13 mouse cellular contexts compared by ENCODE assay signal in genomic region chr16:44962777-44963176, GRCm38 (mm10). TPM values are rescaled to one million over a fixed set of nuclear protein-coding genes. Genes with fewer than 3 reads are reported as not detected.
A peak's percentile ranks its signal among the peaks of the same experiment; 100 is the strongest.
DNase-seq lines count a peak whose midpoint lies in the region; ATAC-seq and TF ChIP-seq lines count a peak whose summit lies in the region.
"Had no signal": no experiment of that assay in that cellular context is flagged by ENCODE, and none has a peak within 500 bp of the region (broad histone marks: within the 10 kb centered on the region; RNA-seq: fewer than 3 reads in every experiment).

No protein-coding gene starts in this region.

- 15% methylated on average over 2 of the region's 2 CpGs for WGBS in heart, adult 2 months
- 42% methylated on average over 2 of the region's 2 CpGs for WGBS in heart, embryonic 14.5 days
- WGBS in neural tube, embryonic 15.5 days = 75% methylated on average over 2 of the region's 2 CpGs

- no peak for TF ChIP-seq EP300 in heart, adult 2 months (IDR thresholded peaks at IDR 0.05; ENCODE audit: insufficient read depth, low read depth, low read length)
- peak; percentile 97 for TF ChIP-seq EP300 in CH12.LX (IDR thresholded peaks at IDR 0.05; ENCODE audit: low read length)

- in situ Hi-C loops in CH12.LX (cut with MboI; ENCODE audit: low pct_ligation_motif_present, low pct_unique_long_range_greater_than_20kb, low sequenced_read_pairs) = loop anchor here (5.0 to 10.0 kb wide), 2 partner anchors 52 to 130 kb away; partner anchors contain the start of gene Ccdc80

- H3K27me3 ChIP-seq in heart, adult 2 months (ENCODE audit: control insufficient read depth, insufficient read depth, low read length) = no peaks in the 10 kb centered on the region
- no peaks in the 10 kb centered on the region for H3K27me3 ChIP-seq in CH12.LX (replicated peaks)
- no peaks in the 10 kb centered on the region for H3K27me3 ChIP-seq in heart, embryonic 14.5 days (ENCODE audit: control insufficient read depth, insufficient read depth, low read length)
- no peaks in the 10 kb centered on the region for H3K27me3 ChIP-seq in neural tube, embryonic 15.5 days (replicated peaks)

- DNase-seq in heart, adult 2 months = peak in 1 of 2 experiments; percentile 21
- DNase-seq in heart, postnatal 4 days = no peak
- peak; percentile 97 for DNase-seq in CH12.LX (ENCODE audit: extremely low read depth)
- DNase-seq in ovary, adult 18-20 months (ENCODE audit: low spot score) = no peak
- DNase-seq in right cerebral cortex, postnatal 25 days = no peak
- DNase-seq: adrenal gland, postnatal 25 days; midbrain, embryonic 14.5 days; right cerebral cortex, postnatal 14 days had no signal

- peak overlapping the region; percentile 52 for H3K4me2 ChIP-seq in CH12.LX (ENCODE audit: insufficient read depth, low read depth, poor library complexity, severe bottlenecking)
- H3K4me2 ChIP-seq in heart, embryonic 14.5 days (ENCODE audit: low read length) = no peak overlapping the region
- H3K4me2 ChIP-seq in neural tube, embryonic 15.5 days = no peak overlapping the region

- H3K79me2 ChIP-seq in heart, adult 2 months (replicated peaks; ENCODE audit: control insufficient read depth, insufficient read depth, low read length) = no peaks in the 10 kb centered on the region
- peaks cover 3% of the 10 kb centered on the region; the same call in 1 of the 2 replicates for H3K79me2 ChIP-seq in CH12.LX (replicated peaks; ENCODE audit: control insufficient read depth, extremely low read depth, insufficient read depth, poor library complexity, severe bottlenecking)

- dilution Hi-C loops in CH12.LX (cut with MboI; ENCODE audit: extremely low pct_ligation_motif_present, extremely low pct_unique_long_range_greater_than_20kb, low sequenced_read_pairs) = no loop called here

- intact Hi-C loops in heart, adult 2 months (cut with DNase I) = loop anchor here (5.0 kb wide), 1 partner anchor 130 kb away; the partner anchor contains the start of gene Ccdc80

- no peak; the same call in 1 of the 2 replicates for TF ChIP-seq RAD21 in CH12.LX (IDR thresholded peaks at IDR 0.05; ENCODE audit: low read depth, low read length)

- H3K4me3 ChIP-seq in heart, adult 2 months = no peak overlapping the region
- H3K4me3 ChIP-seq in CH12.LX (replicated peaks in 1 of 3; ENCODE audit: low read depth in 2 of 3, low read length in 2 of 3, poor library complexity in 1 of 3) = no peak overlapping the region
- H3K4me3 ChIP-seq in heart, embryonic 14.5 days (ENCODE audit: control insufficient read depth in 1 of 2, insufficient read depth in 1 of 2, low read depth in 1 of 2, low read length in 2 of 2) = no peak overlapping the region
- H3K4me3 ChIP-seq in neural tube, embryonic 15.5 days (replicated peaks) = no peak overlapping the region
- H3K4me3 ChIP-seq: left cerebral cortex, adult 2 months had no signal

- no peak overlapping the region for H3K9ac ChIP-seq in heart, adult 2 months (ENCODE audit: low read depth, low read length)
- peak overlapping the region; percentile 54 for H3K9ac ChIP-seq in CH12.LX (ENCODE audit: insufficient read depth, low read depth)
- H3K9ac ChIP-seq in heart, embryonic 14.5 days (ENCODE audit: low read length) = no peak overlapping the region
- H3K9ac ChIP-seq in neural tube, embryonic 15.5 days (replicated peaks) = no peak overlapping the region

- peaks cover 4% of the 10 kb centered on the region for H3K4me1 ChIP-seq in heart, adult 2 months (ENCODE audit: control insufficient read depth, insufficient read depth, low read length)
- peaks cover 21 to 61% of the 10 kb centered on the region in 2 experiments for H3K4me1 ChIP-seq in CH12.LX (ENCODE audit: control insufficient read depth in 1 of 2, insufficient read depth in 2 of 2)
- 0 out of 4 replicates have a peak, but pooled peaks cover 0 to 2% of the 10 kb centered on the region in 2 experiments for H3K4me1 ChIP-seq in heart, embryonic 14.5 days (ENCODE audit: control insufficient read depth in 2 of 2, insufficient read depth in 2 of 2, low read length in 2 of 2)
- H3K4me1 ChIP-seq in neural tube, embryonic 15.5 days = no peaks in the 10 kb centered on the region

- no peak for TF ChIP-seq CTCF in heart, adult 2 months (IDR thresholded peaks at IDR 0.05)
- no peak; a peak in 1 of 4 replicates for TF ChIP-seq CTCF in CH12.LX (conservative IDR thresholded peaks at IDR 0.05 in 1 of 2, IDR thresholded peaks at IDR 0.05 in 1 of 2; ENCODE audit: low read depth in 2 of 2, low read length in 2 of 2)

- no peaks in the 10 kb centered on the region for H3K9me3 ChIP-seq in CH12.LX (replicated peaks; ENCODE audit: low read length)
- no peaks in the 10 kb centered on the region for H3K9me3 ChIP-seq in heart, embryonic 14.5 days (ENCODE audit: control insufficient read depth, low read length)
- H3K9me3 ChIP-seq in neural tube, embryonic 15.5 days (replicated peaks) = no peaks in the 10 kb centered on the region

- peak overlapping the region; percentile 2 for H3K27ac ChIP-seq in heart, adult 2 months
- peak overlapping the region; percentile 85 for H3K27ac ChIP-seq in CH12.LX (ENCODE audit: insufficient read depth, low read depth)
- peak overlapping the region; percentile 37 to 57; a peak in 2 of 4 replicates for H3K27ac ChIP-seq in heart, embryonic 14.5 days (replicated peaks in 1 of 2; ENCODE audit: control insufficient read depth in 1 of 2, insufficient read depth in 1 of 2, low read depth in 2 of 2, low read length in 2 of 2)
- no peak overlapping the region for H3K27ac ChIP-seq in neural tube, embryonic 15.5 days (replicated peaks)
- H3K27ac ChIP-seq: left cerebral cortex, adult 2 months had no signal

- H3K36me3 ChIP-seq in heart, adult 2 months (ENCODE audit: control insufficient read depth, insufficient read depth, low read length) = no peaks in the 10 kb centered on the region
- no peaks in the 10 kb centered on the region for H3K36me3 ChIP-seq in CH12.LX (replicated peaks in 1 of 2; ENCODE audit: control insufficient read depth in 1 of 2, insufficient read depth in 1 of 2, low read length in 1 of 2)
- no peaks in the 10 kb centered on the region for H3K36me3 ChIP-seq in heart, embryonic 14.5 days (ENCODE audit: control insufficient read depth, insufficient read depth, low read length)
- no peaks in the 10 kb centered on the region for H3K36me3 ChIP-seq in neural tube, embryonic 15.5 days

- ATAC-seq in heart, embryonic 14.5 days (ENCODE audit: insufficient number of reproducible peaks, insufficient read depth, low FRiP score, low read depth) = no peak
- ATAC-seq in megakaryocyte, adult 5-6 weeks (ENCODE audit: poor library complexity, severe bottlenecking) = peak; percentile 91
- no peak for ATAC-seq in neural tube, embryonic 15.5 days (ENCODE audit: low FRiP score)

- no peak for TF ChIP-seq POLR2A in heart, adult 2 months (IDR thresholded peaks at IDR 0.05; ENCODE audit: insufficient read depth, low read depth, low read length)
- TF ChIP-seq POLR2A in CH12.LX (IDR thresholded peaks at IDR 0.05; ENCODE audit: low read depth, low read length) = no peak

TF ChIP-seq in CH12.LX, 34 proteins besides CTCF, POLR2A, EP300 and RAD21 (continues in another document):
- peak; percentile 99 for TF ChIP-seq MEF2A (IDR thresholded peaks at IDR 0.05; ENCODE audit: borderline replicate concordance, low read depth, low read length)
- peak; percentile 69; the same call in 1 of the 2 replicates for TF ChIP-seq MAX (IDR thresholded peaks at IDR 0.05; ENCODE audit: low read length)
- TF ChIP-seq TBP (conservative IDR thresholded peaks at IDR 0.05; ENCODE audit: low read depth, low read length) = no peak; the same call in 1 of the 2 replicates
- TF ChIP-seq MAFK (IDR thresholded peaks at IDR 0.05; ENCODE audit: insufficient replicate concordance, low read length) = peak; percentile 73; the same call in 1 of the 2 replicates
- peak; percentile 77; the same call in 1 of the 2 replicates for TF ChIP-seq MAZ (IDR thresholded peaks at IDR 0.05; ENCODE audit: low read depth, low read length)
- TF ChIP-seq USF2 (conservative IDR thresholded peaks at IDR 0.05; ENCODE audit: low read depth, low read length) = no peak
- peak; percentile 91 for TF ChIP-seq TCF12 (IDR thresholded peaks at IDR 0.05; ENCODE audit: low read depth, low read length)
- TF ChIP-seq IRF4 (IDR thresholded peaks at IDR 0.05; ENCODE audit: low read depth, low read length) = peak; percentile 94
- no peak; the same call in 1 of the 2 replicates for TF ChIP-seq USF1 (IDR thresholded peaks at IDR 0.05; ENCODE audit: low read depth, low read length)
- peak; percentile 66 for TF ChIP-seq ELF1 (IDR thresholded peaks at IDR 0.05; ENCODE audit: low read depth, low read length)
- no peak for TF ChIP-seq CHD1 (IDR thresholded peaks at IDR 0.05; ENCODE audit: low read depth, low read length)
- no peak for TF ChIP-seq MXI1 (IDR thresholded peaks at IDR 0.05; ENCODE audit: low read depth, low read length)
- no peak; the same call in 1 of the 2 replicates for TF ChIP-seq ZC3H11A (IDR thresholded peaks at IDR 0.05; ENCODE audit: low read depth, low read length)
- peak; percentile 89 for TF ChIP-seq JUND (conservative IDR thresholded peaks at IDR 0.05; ENCODE audit: low read depth, low read length)
- no peak; the same call in 1 of the 2 replicates for TF ChIP-seq NELFE (IDR thresholded peaks at IDR 0.05; ENCODE audit: low read depth, low read length)
- TF ChIP-seq SMC3 (IDR thresholded peaks at IDR 0.05; ENCODE audit: low read depth, low read length) = peak; percentile 38
- peak; percentile 89 for TF ChIP-seq BHLHE40 (IDR thresholded peaks at IDR 0.05; ENCODE audit: low read depth, low read length)
- peak; percentile 94 for TF ChIP-seq JUN (IDR thresholded peaks at IDR 0.05; ENCODE audit: insufficient read depth, low read depth, low read length)
- peak; percentile 98 for TF ChIP-seq ETS1 (conservative IDR thresholded peaks at IDR 0.05; ENCODE audit: low read depth, low read length)
- TF ChIP-seq POLR2AphosphoS2 (IDR thresholded peaks at IDR 0.05; ENCODE audit: low read depth, low read length) = no peak
- peak; percentile 52; the same call in 1 of the 2 replicates for TF ChIP-seq ZNF384 (IDR thresholded peaks at IDR 0.05; ENCODE audit: low read depth, low read length)
- TF ChIP-seq KAT2A (IDR thresholded peaks at IDR 0.05; ENCODE audit: insufficient replicate concordance, low read length) = no peak
- peak; percentile 88 for TF ChIP-seq CHD2 (IDR thresholded peaks at IDR 0.05; ENCODE audit: low read length)

RNA-seq across cellular contexts. Expression of gene Cd200r3, which starts 19.3 kb away (rescaled TPM):
- not detected for total RNA-seq in heart, adult 2 months (2021)
- polyA plus RNA-seq in heart, adult 2 months (2012; rRNA removed) = not detected in 2 replicates
- total RNA-seq in heart, postnatal 4 days (2021) = under 1 TPM; 0.32 to 0.57 TPM
- 5.0 and 5.7 TPM in 2 replicates for total RNA-seq in CH12.LX (2012; rRNA removed)
- 17.6 and 18.4 TPM in 2 replicates for total RNA-seq in CH12.LX (2014; rRNA removed)
- 5.9 and 6.9 TPM in 2 replicates for polyA plus RNA-seq in CH12.LX (2012; ENCODE audit: insufficient read length, low read depth)
- 0.30 and 0.42 TPM in 2 replicates for polyA plus RNA-seq in heart, embryonic 14.5 days (2014; fragmentation: Nextera tagmentation; extraction: Ambion mirVana)
- 47.9 and 51.3 TPM in 2 replicates for total RNA-seq in megakaryocyte, adult 5-6 weeks (2015)
- 38.5 and 47.3 TPM in 2 replicates for total RNA-seq in megakaryocyte, adult 5-6 weeks (2017)
- 0.17 TPM in 2 replicates for polyA plus RNA-seq in neural tube, embryonic 15.5 days (2015; fragmentation: Nextera tagmentation; extraction: Ambion mirVana)
- total RNA-seq: adrenal gland, postnatal 25 days; left cerebral cortex, adult 2 months had no signal
- polyA plus RNA-seq: hindbrain, embryonic 11.5 days; midbrain, embryonic 14.5 days had no signal
